Mouse (Mus musculus) ES-Bruce4 (cell line): Measurements from ENCODE around the gene Lnpk. TPM values are rescaled to one million over a fixed set of nuclear protein-coding genes. Genes with fewer than 3 reads are reported as not detected.

Experiments
- H3K27ac ChIP-seq: 2 replicates; pipeline ENCODE4 v1.5.1; 2012; ENCODE audit warnings: low read length, inconsistent platforms; ENCODE audit not compliant: insufficient read depth
- H3K27me3 ChIP-seq: 2 replicates; pipeline ENCODE4 v1.6.1; 2012; ENCODE audit warnings: mild to moderate bottlenecking, low read length, inconsistent platforms; ENCODE audit not compliant: control insufficient read depth, poor library complexity, insufficient read depth, severe bottlenecking
- H3K36me3 ChIP-seq: 2 replicates; pipeline ENCODE4 v1.6.1; 2012; ENCODE audit warnings: inconsistent platforms, mild to moderate bottlenecking, low read length, moderate library complexity; ENCODE audit not compliant: control insufficient read depth, poor library complexity, insufficient read depth, severe bottlenecking
- H3K4me1 ChIP-seq: one replicate; pipeline ENCODE4 v1.8.1; 2011; ENCODE audit warnings: low read length; ENCODE audit not compliant: control insufficient read depth, insufficient read depth
- H3K4me3 ChIP-seq: 2 replicates; pipeline ENCODE4 v1.5.1; 2011; ENCODE audit warnings: low read depth, mild to moderate bottlenecking, low read length
- H3K9ac ChIP-seq: 2 replicates; pipeline ENCODE4 v1.6.1; 2012; ENCODE audit warnings: low read depth, mild to moderate bottlenecking, inconsistent platforms; ENCODE audit not compliant: poor library complexity, severe bottlenecking
- H3K9me3 ChIP-seq: replicated peaks from 2 replicates; pipeline ENCODE4 v1.6.1; 2012; ENCODE audit warnings: mild to moderate bottlenecking, low read length, inconsistent platforms; ENCODE audit not compliant: control insufficient read depth, poor library complexity, insufficient read depth, severe bottlenecking
- CTCF ChIP-seq: IDR thresholded peaks from one replicate; pipeline ENCODE4 v1.8.1; 2011; ENCODE audit warnings: low read depth, low read length
- EP300 ChIP-seq: IDR thresholded peaks from 2 replicates; pipeline ENCODE4 v1.6.1; 2011; ENCODE audit warnings: low read depth, low read length; ENCODE audit not compliant: insufficient read depth
- POLR2A ChIP-seq: IDR thresholded peaks from one replicate; pipeline ENCODE4 v1.8.1; 2011; ENCODE audit warnings: low read length; ENCODE audit not compliant: insufficient read depth
- polyA plus RNA-seq: library from polyadenylated mRNA; stranded (reverse); fragments of >200 nt; gene quantifications from 2 replicates; pipeline ENCODE4 v1.2.4, GENCODE M21; 2011; ENCODE audit warnings: low read depth; ENCODE audit not compliant: missing spikeins, insufficient read depth, insufficient read length

Gene Lnpk
- polyA plus RNA-seq, 1 experiment: 41.4 TPM

DNA sequence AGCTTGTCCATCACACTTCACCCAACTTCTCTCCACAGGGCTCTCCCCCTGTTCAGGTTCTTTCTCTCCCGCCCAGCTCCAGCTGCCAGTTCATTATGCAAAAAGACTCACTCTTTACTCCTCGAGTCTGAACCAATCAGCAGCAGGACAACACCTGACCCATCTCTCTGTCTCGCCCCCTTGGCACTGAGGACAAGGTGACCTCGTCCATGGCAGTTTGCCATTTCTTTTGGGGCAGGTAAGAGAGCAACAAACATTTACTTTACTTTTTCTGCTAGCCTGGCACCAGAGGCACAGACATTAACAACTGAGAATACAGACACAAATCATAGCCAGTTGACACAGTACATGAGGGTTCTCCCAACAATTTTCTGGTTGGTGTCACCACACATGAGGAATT is 8.8 kb downstream of the Lnpk start:
- Histone ChIP-seq H3K9ac (no peak overlapping the region), H3K36me3 (no peaks in the 10 kb centered on the region), H3K27ac (no peak overlapping the region), H3K4me3 (no peak overlapping the region), H3K9me3 (no peaks in the 10 kb centered on the region), H3K4me1 (no peaks in the 10 kb centered on the region), H3K27me3 (no peaks in the 10 kb centered on the region)
- TF ChIP-seq EP300: no peak

DNA sequence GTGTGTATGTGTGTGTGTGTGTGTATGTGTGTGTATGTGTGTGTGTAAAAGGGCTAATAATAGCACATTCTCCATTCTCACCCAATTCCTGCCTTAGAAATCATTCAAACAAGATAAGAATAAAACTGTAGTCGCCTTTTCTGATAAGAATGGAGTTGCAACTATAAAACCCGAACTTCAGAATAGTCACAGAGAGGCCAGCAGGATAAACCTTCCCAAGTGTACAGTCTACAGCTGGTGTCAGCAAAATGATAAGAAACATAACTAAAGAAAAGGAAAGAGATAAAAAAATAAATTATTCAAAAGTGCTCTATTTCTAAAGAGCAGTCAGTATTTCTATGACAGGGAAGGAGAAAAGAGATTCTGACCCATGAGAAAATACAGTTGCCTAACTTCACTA is 19.4 kb downstream of the Lnpk start:
- Histone ChIP-seq H3K9me3 (no peaks in the 10 kb centered on the region; the same call in 1 of the 2 replicates), H3K4me3 (no peak overlapping the region), H3K27ac (no peak overlapping the region), H3K27me3 (no peaks in the 10 kb centered on the region), H3K4me1 (peaks cover 2% of the 10 kb centered on the region), H3K9ac (no peak overlapping the region), H3K36me3 (no peaks in the 10 kb centered on the region)
- TF ChIP-seq POLR2A (no peak), CTCF (no peak), EP300 (no peak)

DNA sequence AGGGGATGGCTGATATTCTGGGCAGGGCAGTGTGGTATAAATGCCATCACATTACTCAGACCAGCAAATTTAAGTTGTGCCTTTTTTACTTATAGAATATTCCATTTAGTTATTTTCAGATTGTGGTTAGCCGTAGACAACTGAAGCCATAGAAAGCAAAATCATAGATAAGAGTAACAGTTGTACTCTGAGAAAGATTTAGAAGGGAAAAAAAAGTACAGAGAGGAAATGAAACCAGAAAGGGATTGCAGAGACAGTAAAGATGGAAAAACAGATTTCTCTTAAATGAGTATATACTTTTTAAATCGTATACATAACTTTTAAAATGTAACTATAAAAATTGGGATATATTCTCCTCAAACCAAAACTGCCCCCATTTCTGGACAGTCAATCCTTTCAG is 20.1 kb downstream of the Lnpk start:
- TF ChIP-seq EP300 (no peak), POLR2A (no peak), CTCF (no peak)
- H3K27ac ChIP-seq: no peak overlapping the region
- no peaks in the 10 kb centered on the region; the same call in 1 of the 2 replicates for H3K9me3 ChIP-seq
- H3K36me3 ChIP-seq: no peaks in the 10 kb centered on the region
- no peak overlapping the region for H3K4me3 ChIP-seq
- no peak overlapping the region for H3K9ac ChIP-seq
- no peaks in the 10 kb centered on the region for H3K27me3 ChIP-seq
- peaks cover 2% of the 10 kb centered on the region for H3K4me1 ChIP-seq

DNA sequence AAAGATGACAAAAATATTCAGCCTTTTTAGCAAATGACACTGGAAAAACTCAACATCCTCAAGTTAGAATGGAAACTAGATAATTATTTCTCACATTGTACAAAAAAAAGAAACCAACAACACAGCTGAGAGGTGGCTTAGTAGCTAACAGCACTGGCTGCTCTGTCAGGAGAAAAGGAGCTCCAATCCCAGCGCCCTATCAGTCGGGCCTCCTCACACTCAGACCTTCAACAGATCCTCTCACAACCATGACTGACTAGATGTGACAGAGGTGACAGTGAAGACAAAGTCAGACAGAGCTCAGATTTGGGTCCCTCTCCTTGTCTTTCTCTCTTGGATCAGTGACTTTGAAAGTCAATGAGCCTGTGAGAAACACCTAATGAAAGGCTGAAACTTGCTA is 21.8 kb downstream of the Lnpk start:
- no peak overlapping the region for H3K27ac ChIP-seq
- no peaks in the 10 kb centered on the region for H3K36me3 ChIP-seq
- no peak for TF ChIP-seq EP300
- no peak for TF ChIP-seq CTCF
- no peak for TF ChIP-seq POLR2A
- no peaks in the 10 kb centered on the region; the same call in 1 of the 2 replicates for H3K9me3 ChIP-seq
- no peaks in the 10 kb centered on the region for H3K27me3 ChIP-seq
- no peaks in the 10 kb centered on the region for H3K4me1 ChIP-seq
- no peak overlapping the region for H3K9ac ChIP-seq
- no peak overlapping the region for H3K4me3 ChIP-seq

DNA sequence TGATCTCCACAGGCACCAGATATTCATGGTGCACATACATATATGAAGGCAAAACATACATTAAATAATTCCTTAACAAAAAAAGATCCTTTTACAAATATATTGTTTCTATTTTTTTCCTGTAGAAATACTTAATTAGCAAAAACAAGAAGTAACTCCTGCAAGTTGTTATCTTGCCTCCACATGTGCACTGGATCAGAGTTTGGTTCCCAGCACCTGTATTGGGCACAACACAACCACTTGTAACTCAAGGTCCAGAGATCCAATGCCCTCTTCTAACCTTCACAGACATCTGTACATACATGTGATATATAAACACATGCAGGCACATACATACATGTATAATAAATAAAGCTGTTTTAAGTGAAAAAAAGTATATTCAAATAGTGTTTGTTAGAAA is 27.3 kb downstream of the Lnpk start:
- H3K9ac ChIP-seq: no peak overlapping the region
- H3K4me3 ChIP-seq: no peak overlapping the region
- no peaks in the 10 kb centered on the region for H3K27me3 ChIP-seq
- no peak for TF ChIP-seq EP300
- TF ChIP-seq CTCF: no peak
- TF ChIP-seq POLR2A: no peak
- no peaks in the 10 kb centered on the region; the same call in 1 of the 2 replicates for H3K9me3 ChIP-seq
- no peaks in the 10 kb centered on the region for H3K4me1 ChIP-seq
- no peak overlapping the region for H3K27ac ChIP-seq
- H3K36me3 ChIP-seq: no peaks in the 10 kb centered on the region

DNA sequence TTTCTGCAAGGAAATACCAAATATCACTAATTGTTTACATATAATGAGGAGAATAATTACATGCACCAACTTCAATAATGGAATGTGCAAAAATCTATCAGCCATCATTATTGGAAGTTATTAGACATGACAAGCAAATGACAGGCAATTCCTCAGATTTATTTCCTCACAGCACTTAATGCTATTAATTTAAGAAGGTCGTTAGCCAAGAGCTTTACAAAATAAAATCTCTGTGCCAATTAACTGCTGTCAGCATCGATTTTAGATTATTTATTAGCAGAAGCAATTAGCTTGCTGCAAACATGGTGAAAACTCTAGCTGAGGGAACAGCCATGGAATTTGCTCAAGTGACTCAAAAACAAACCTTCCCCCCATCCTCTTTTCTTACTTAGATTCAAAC is 30.9 kb downstream of the Lnpk start:
- no peaks in the 10 kb centered on the region for H3K4me1 ChIP-seq
- no peak overlapping the region for H3K27ac ChIP-seq
- no peaks in the 10 kb centered on the region for H3K27me3 ChIP-seq
- no peaks in the 10 kb centered on the region for H3K36me3 ChIP-seq
- H3K4me3 ChIP-seq: no peak overlapping the region
- H3K9me3 ChIP-seq: no peaks in the 10 kb centered on the region
- no peak for TF ChIP-seq CTCF
- TF ChIP-seq EP300: no peak
- no peak for TF ChIP-seq POLR2A
- no peak overlapping the region for H3K9ac ChIP-seq

DNA sequence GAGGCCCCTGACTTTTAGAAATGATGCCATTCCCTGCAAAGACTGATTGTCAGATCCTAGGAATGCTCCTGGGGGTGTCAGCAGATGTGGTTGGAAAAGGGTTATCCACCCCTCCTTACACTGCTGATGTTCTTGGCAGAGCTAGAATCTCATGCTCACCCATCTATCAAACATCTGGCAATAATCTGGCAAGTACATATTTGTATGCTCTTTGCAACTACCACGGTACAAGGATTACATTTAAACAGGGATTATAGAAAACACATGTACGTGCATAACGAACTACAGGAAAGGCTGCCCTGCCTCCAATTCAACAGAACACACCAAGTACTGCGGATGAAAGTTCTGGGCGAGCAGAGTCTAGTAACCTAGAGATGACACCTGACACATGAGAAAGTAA is 70.9 kb downstream of the Lnpk start:
- no peak for TF ChIP-seq EP300
- TF ChIP-seq POLR2A: no peak
- TF ChIP-seq CTCF: no peak

More for the DNA sequence above, 70.9 kb downstream of the Lnpk start:
- H3K9me3 ChIP-seq: no peaks in the 10 kb centered on the region
- no peaks in the 10 kb centered on the region for H3K4me1 ChIP-seq
- no peaks in the 10 kb centered on the region for H3K36me3 ChIP-seq
- H3K9ac ChIP-seq: no peak overlapping the region
- H3K27me3 ChIP-seq: no peaks in the 10 kb centered on the region
- no peak overlapping the region for H3K27ac ChIP-seq
- H3K4me3 ChIP-seq: no peak overlapping the region
